Mouse (Mus musculus) adipocyte (in vitro differentiated cells): ENCODE measurements around the gene Plxnb2.

Experiments
- DNase-seq: peaks from one replicate; pipeline ENCODE4 v3.0.0-alpha.2; 2016; ENCODE audit warnings: low spot score

Gene Plxnb2

DNA sequence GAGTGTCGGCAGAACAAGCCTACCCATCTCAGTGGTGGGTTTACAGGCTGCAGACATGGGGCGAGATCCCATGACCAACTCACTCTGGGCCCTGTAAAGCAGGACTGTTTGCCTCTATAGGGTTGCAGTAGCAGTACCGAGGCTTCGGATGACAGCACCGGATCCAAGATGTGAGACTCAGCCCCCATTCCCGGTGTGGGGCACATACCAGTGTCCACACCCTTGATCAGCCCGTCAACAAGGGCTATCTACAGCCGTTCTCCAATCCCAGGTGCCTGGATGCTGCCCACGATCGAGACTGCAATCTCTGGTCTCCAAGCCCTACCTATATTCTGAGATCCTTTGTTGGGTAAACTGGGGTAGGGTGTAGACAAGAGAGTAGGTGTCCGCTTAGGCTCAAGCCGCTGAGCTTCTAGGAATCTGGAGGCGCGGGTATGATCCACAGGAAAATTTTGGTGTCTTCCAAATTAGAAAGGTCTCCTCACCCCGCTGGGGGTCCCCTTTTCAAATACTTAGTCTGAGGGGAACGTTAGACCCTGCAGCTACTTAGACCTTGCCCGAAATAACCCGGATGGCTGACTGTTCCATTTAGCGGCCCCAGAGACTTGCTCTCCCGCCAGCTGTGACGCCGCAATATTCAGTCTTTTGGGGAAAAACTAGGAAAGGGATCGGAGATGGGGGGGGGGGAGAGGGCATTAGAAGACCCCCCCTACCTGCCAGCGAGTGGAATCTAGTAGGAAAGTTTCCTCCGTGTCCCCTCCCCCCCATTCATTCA is 31.9 kb downstream of the Plxnb2 start:
- DNase-seq = no peak

GRCm38 (mm10) chr15:89147895-89148294 is 32.7 kb downstream of the Plxnb2 start:
- no peak for DNase-seq

- no peak for DNase-seq
These were observed 33.1 kb downstream of the Plxnb2 start for GRCm38 (mm10) chr15:89147456-89147855.

- no peak for DNase-seq
These were observed 33.6 kb downstream of the Plxnb2 start for GRCm38 (mm10) chr15:89147024-89147423.

GRCm38 (mm10) chr15:89146537-89146936 is 34.1 kb downstream of the Plxnb2 start:
- no peak for DNase-seq

GRCm38 (mm10) chr15:89145813-89146350 is 34.7 kb downstream of the Plxnb2 start:
- no peak for DNase-seq

DNA sequence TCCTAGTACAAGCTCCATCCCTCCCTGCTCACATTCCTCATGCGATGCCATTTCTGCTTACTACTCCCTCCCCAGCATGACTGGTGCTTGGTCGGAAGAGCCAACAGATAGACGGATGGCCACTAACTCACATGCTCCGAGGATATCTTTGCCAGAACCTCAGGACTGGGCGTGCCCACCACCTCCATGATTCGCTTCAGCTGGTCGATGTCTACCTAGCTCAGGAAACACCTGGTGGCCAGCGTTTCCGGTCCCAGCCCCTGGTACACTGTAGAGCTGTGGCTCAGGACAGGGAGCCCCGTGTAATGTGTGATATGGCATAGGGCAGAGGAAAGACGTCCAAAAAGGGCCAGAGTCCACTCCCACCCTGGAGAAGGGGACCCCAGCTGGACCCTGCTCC is 35.6 kb downstream of the Plxnb2 start:
- no peak for DNase-seq

DNA sequence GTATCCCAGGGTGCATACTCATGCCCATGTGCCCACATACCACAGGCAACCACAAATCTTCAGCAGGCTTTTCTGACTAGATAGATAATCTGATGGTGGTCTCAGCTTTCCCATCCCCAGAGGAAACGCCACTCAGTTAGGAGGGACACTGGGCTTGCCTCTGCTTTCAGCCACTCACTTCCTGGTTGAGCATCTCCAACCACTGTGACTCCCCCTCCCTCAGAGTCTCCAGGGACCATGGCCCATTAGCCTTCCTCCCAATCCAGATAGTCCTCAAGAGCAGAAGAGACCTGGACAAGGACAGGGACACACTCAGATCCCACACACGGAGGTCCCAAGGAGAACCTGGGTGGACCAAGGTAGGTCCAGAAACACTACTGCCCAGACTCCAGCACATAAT is 37.5 kb downstream of the Plxnb2 start:
- no peak for DNase-seq

GRCm38 (mm10) chr15:89141905-89142304 is 38.7 kb downstream of the Plxnb2 start:
- no peak for DNase-seq

DNA sequence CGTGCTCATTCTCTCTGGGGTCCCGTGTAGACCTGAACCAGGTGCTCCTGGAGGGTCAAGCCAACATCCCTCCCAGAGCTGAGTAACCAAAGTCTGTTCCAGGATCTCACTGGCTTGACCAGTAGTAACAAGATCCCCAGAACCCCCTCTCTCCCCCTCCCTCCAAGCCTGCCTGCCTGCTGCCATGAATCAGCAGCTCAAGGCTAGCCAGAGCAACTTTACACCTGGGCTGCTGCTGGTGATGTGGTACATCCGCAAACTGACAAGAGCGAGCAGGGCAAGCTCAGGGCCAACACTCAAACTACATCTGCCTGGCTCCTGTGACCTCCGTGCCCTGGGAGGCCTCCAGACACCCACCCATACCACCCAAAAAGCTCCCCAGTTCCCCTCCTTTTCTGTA is 39.1 kb downstream of the Plxnb2 start:
- no peak for DNase-seq

GRCm38 (mm10) chr15:89140659-89141252 is 39.8 kb downstream of the Plxnb2 start, which contains the start of gene Mapk12:
Gene Mapk12 (minus strand): TSS chr15:89140703.
- no peak for DNase-seq

- no peak for DNase-seq
These were observed 40.4 kb downstream of the Plxnb2 start for GRCm38 (mm10) chr15:89140048-89140658.

DNA sequence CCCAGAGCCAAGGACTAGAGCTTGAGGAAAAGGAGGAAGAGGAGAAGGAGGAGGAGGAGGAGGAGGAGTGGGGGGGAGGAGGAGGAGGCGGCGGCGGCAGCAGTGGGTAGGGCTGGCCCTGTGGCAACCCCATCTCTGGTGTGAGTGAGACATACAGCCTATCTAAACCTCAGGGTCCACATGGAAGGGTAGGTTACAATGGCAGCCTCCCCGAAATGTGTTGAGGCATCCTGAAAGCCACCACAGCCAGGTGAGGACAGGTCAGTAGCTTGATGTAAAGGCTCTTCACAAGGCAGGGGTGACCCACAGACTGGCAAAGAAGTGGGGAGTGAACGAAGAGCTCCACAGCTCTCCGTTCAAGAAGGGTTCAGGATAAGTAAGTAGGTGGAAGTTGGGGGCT is 42.1 kb downstream of the Plxnb2 start:
- no peak for DNase-seq

DNA sequence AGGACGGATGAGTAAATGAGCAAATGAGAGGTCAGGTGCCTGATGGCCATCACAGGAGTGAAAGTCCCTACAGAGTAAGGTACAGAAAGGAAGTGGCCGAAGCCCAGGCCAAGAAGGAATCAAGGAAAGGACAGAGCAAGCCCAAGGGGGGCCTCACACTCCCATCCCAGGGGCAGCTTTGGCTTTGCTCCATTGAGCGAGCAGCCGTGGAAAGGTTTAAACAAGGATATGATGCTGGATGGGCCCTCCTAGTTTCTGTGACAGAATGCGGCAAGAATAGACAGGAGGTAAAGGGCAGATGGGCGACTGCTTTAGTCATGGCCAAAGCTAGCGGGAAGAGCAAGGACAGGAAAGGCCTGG is 42.6 kb downstream of the Plxnb2 start:
- DNase-seq = no peak

DNA sequence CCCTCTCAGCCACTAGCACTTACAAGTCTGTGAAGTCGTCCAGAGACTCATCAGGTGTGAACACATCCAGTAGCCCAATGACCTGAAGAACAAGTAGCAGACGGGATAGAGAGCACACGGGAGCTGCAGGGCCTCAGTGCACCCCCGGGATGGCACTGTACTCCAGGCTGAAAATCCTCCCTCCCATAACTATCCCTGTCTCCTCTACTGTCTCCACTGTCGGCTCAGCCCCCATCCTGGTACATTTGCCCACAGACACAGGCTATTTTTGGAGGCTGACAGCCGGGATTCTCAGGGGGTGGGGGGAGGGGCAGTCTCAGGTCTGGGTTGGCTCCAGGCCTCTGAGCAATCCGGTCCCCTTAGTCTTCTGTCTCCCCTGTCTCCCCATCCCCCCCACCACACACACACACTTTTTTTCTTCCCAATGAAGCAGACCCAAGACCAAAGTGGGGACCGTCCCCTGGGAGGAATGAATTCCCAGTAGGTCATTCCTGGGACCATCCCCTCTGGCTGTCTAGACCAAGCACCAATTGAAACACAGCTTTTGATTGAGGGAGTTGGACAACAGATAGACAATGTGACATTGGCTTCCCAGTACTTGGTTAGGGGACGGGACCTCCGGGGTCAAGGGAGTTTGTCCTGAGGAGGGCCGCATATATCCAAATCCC is 43.1 kb downstream of the Plxnb2 start:
- no peak for DNase-seq

- DNase-seq = no peak
These were observed 44.0 kb downstream of the Plxnb2 start for GRCm38 (mm10) chr15:89136461-89137155.

GRCm38 (mm10) chr15:89131316-89131715 is 49.3 kb downstream of the Plxnb2 start:
- no peak for DNase-seq

DNA sequence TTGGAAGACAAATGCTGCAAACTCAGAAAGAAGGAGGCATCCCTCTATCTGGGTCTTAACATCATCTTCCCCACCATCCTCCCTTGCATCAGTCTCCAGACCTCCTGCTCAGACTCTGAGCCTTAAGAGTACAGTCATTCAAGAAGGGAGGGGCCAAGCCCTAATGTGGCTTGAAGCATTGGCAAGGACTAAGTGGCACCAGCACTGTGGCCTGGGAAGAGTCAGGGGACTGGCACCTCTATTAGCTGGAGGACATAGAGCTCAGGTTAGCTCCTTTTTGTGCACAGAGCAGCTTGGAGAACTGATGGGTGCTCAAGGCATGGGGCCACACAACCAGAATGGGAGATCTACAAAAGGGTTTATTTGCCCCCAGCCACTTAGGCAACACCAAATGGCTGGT is 50.3 kb downstream of the Plxnb2 start:
- no peak for DNase-seq

GRCm38 (mm10) chr15:89128382-89129350 is 51.9 kb downstream of the Plxnb2 start, which contains the start of gene Hdac10:
Gene Hdac10 (minus strand): TSS chr15:89128700.
- peak; percentile 83 for DNase-seq

DNA sequence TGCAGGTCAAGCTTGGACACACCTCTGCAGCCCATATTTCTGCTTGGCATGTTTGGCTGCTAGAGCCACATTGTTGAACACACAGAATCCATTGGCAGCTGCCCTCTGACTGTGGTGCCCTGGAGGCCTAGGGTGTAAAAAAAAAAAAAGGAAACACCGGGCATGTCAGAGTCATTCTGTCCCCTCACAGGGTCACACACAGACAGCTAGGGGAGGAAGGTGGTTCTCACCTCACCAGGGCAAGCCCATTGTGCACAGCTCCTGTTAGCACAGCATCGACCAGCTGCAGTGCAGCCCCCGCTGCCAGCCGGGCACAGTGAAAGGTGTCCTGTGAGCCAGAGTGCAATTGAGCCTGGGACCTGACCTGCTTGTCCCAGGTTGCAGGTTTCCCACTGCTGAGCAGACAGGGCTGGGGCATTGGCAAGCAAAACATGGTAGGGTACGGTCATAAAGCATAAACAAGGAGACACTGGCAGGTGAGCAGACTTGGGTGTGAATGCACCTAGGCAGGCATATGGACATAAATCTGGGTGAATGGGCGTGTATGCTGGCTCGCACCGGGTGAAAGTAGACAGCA is 53.1 kb downstream of the Plxnb2 start:
- DNase-seq = no peak
